Mouse (Mus musculus) layer of hippocampus, adult 9-11 months (tissue): ENCODE measurements around the gene Umad1.
A peak's percentile ranks its signal among the peaks of the same experiment; 100 is the strongest.
"Not testable (repeated sequence)": the region's sequence is repeated elsewhere in the genome, so short reads cannot be mapped to it uniquely, and the experiment has no call there.

Source experiments
- DNase-seq: peaks from one replicate; pipeline ENCODE4 v3.0.0; 2022

The Umad1 gene

GRCm38 (mm10) chr6:8319591-8319990 lies 60.5 kb downstream of the Umad1 start:
- DNase-seq: no peak

GRCm38 (mm10) chr6:8331496-8331895 lies 72.4 kb downstream of the Umad1 start:
- not testable (repeated sequence) for DNase-seq

DNA sequence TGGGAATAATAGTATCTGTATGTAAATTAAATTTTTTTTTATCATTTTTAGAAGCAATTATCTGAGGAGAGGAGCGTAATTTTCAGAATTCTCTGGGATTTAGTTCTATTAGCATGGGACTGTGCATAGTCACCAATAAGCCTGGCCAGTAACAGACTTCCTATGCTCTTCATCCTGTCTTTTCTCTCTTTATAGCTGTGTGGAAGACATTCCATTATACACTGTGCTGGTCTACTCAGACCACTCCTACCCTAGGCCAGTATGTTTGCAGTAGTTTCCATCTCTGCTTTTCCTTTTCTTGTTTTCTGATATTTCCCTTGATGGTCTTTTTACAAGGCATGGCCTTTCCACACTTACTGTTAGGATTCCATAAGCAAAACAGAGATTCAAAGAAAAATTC lies 74.3 kb downstream of the Umad1 start:
- no peak for DNase-seq

- no peak for DNase-seq
These were observed 77.7 kb downstream of the Umad1 start for GRCm38 (mm10) chr6:8336487-8337390.

DNA sequence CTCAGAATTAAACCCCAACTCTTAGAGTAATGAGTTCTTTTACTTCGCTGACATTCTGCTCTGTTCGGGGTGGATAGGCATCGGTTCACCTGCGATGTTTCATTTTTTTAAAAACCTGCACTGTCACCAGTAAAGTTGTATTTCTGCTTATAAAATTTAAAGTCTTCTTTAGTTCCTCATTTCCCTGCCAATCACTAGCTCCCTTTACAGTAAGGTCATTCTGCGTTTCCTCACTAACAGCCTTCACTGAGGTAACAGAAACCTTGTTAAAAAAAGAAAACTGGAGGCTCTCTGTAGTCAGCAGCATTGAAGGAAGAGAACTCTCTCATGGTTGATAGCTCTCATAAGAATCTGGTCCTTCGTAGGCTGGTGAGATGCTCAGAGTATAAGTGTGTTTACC lies 80.4 kb downstream of the Umad1 start:
- no peak for DNase-seq

- DNase-seq: no peak
These were observed 84.2 kb downstream of the Umad1 start for GRCm38 (mm10) chr6:8343271-8343670.

DNA sequence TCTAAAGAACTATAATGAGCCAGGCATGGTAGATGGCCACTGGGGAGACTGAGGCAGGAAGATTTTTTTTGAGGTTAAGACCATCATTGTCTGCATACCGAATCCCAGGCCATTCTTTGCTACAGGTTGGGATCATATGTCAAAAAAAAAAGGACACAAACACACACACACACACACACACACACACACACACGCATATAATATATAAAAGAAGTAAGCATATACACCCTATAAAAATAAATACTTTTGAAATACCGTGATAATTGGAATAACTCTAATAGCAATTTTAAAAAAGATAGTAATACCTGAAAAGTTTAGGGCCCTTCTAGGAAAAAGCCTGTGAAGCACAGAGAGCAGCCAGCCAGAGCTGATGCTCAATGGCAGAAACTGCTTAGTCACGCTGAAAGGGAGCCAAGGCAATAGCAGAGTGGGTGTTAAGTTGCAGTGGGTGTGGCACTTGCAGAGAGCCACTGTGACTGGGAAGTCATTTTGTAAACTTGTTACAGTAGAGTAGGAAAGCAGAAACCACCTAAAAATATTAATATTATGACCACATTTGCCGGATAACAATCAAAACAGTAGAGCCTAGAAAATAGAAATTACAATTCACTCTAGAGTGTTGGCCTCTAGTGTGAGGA lies 86.2 kb downstream of the Umad1 start:
- DNase-seq: peak; percentile 35

DNA sequence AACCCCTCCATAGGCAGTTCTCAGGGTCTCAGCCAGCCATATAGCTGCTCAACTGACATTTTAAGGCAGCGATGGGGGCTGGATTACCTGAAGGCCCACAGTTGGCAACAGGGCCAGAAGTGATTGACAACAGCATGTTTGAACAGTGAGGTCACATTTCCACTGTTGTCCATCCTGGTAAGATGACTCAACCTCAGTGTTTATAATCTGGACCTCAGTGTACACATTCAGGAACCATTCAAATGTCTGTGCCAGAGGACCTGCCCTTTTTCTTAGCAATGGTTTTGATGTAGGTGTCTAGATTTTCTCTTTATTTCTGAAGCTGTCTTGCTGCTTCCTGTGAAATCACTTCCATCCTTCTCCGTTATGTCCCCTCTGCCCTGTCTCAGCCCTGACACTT lies 88.1 kb downstream of the Umad1 start:
- no peak for DNase-seq

DNA sequence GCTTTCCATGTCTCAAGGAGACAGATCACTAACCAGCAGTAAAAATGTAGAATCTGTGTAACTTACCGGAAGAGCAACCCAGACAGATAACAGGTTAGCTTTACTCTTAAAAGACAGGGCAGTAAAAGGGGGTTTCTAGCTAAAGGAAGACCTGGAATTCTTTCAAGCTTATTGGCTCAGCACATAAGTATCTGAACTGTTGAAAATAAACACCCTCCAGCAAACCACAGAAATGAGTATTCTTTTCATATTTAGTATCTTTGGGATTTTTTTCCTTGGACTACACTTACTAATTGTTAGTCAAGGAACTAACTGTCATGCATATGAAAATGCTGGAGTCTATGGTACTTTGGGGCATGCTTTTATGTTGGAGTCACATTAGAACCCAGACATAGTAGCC lies 89.3 kb downstream of the Umad1 start:
- no peak for DNase-seq

DNA sequence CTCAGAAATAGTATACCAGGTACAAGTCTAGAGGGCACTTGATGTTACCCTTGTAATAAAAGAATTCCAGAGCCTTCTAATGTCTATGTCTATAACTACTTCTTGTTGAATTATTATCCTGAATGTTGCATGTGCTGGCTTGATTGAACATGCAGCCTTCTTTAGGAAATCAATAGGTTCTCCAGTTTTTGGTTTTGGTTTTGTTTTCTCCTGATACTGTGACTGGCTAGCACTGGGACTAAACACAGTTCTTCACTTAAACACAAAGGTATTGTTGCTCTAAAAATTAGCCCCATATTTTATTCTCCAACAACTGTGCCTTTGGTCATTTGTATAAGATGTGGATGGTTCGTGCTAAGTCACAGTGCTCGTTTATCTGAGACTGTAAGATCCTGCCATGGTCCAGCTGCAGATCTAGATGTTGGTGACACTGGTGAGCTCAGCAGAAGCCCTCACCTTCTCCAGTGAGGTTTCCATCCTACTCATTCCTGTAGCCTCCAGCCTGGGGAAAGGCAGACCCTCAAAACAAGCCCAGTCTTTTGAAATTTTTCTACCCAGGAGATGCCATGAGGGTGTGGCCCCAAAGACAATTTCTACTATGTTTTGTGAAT lies 90.1 kb downstream of the Umad1 start:
- DNase-seq: no peak

DNA sequence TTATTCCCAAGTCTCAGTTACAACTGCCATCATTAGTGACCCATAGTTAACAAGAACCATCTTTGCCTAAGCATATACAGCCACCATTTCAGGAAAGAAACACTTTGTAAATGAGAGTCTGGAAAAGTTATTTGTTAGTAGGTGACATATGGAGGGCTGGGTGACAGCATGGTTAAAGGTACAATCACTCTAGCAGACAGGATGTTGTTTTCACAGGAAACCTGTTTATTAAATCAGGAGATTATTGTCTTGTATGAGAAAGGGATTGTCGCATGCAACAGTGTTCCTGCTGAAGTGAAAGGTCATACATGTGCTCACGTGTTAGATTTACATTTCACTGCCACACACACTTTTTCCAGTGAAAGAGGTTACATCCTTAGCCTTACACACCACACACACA lies 92.4 kb downstream of the Umad1 start:
- no peak for DNase-seq

- no peak for DNase-seq
These were observed 93.6 kb downstream of the Umad1 start for GRCm38 (mm10) chr6:8352533-8353168.

- no peak for DNase-seq
These were observed 94.4 kb downstream of the Umad1 start for GRCm38 (mm10) chr6:8353461-8353860.

GRCm38 (mm10) chr6:8354846-8355245 lies 95.8 kb downstream of the Umad1 start:
- DNase-seq: no peak

DNA sequence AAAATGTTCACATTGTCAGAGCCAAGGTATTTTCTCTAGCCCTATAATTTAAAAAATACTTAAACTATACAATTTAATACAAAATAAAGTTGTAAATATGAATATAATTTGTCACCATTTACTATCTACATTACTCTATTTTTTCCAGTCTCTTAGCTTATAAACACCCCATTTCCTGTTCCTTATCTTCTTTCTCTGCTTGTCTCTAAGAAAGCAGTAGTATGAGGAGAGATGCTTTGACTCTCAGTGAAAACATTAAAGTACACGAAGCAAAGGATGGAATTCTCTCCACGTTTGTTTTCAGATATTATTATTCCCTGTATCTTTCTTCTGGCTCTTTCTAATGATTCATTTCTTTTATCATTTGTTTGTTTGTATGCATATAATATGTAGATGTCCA lies 99.1 kb downstream of the Umad1 start:
- no peak for DNase-seq

GRCm38 (mm10) chr6:8358782-8359181 lies 99.7 kb downstream of the Umad1 start:
- DNase-seq: no peak

DNA sequence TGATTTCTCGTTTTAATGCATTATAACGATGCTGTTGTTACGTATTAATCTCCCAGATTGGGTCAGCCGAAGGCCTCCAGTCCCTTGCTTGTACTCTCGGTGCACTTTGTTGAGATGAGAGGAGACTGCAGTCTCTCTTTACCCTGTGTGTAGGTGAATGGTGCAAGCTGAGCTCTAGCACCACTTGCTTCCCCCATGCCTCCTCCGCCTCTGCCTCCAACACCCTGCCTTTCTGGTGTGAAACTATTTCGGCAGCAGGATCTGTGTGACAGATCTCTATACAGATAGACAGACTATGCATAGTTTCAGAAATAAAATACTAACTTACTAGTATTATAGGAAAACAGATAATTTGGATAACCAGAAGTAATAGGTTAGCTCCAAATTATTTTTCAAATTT lies 101.7 kb downstream of the Umad1 start:
- no peak for DNase-seq

- no peak for DNase-seq
These were observed 105.1 kb downstream of the Umad1 start for GRCm38 (mm10) chr6:8364033-8364756.

DNA sequence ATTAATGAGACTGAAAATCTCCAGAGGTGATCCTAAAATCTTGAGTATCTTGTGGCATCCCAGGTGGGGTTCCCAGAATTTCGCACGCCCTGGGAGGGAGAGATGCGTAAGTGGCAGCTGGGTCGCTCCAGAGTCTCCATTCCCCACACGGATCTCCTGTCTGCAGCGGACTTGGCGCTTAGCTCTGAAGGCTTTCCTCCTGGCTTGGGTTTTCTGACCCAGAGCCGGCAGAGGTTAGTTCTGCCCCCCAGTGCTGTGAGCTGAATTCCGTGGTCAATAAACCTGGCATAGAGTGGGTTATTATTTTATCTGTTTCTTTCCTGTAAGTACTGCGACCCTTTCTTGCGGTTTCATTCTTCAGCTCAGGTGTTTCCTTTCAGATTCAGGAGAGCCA lies 105.7 kb downstream of the Umad1 start:
- DNase-seq: no peak

GRCm38 (mm10) chr6:8367675-8368074 lies 108.6 kb downstream of the Umad1 start:
- no peak for DNase-seq

- no peak for DNase-seq
These were observed 109.2 kb downstream of the Umad1 start for GRCm38 (mm10) chr6:8368198-8368864.

DNA sequence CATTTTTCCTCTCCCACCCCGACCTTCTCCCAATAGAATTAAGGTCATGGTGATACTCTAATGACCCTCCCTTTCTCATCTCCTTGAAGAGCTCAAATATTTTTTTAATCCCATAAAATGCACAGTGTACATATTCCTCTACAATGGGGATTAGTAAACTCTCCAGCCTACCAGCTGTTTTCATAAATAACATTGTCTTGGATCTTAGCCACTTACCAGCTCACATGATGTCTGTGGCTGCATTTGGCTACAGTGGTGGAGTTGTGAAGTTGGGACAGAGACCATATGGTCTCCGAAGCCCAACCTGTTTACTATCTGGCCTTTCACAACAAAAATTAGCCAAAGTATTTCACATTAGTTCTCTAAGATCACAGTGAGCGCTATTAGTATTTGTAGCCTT lies 111.5 kb downstream of the Umad1 start:
- DNase-seq: no peak
